Mouse (Mus musculus) neural tube, postnatal 0 days (tissue): ENCODE results near the gene Frs3. TPM values are rescaled to one million over a fixed set of nuclear protein-coding genes. Genes with fewer than 3 reads are reported as not detected.

Experiments used
- polyA plus RNA-seq: library from polyadenylated mRNA; unstranded; fragments of >200 nt; fragmentation: Nextera tagmentation; extraction: Ambion mirVana; gene quantifications from 2 replicates; pipeline ENCODE4 v1.2.1, GENCODE M21; 2015

Gene Frs3
- 68.5 and 73.2 TPM in 2 replicates for polyA plus RNA-seq

DNA sequence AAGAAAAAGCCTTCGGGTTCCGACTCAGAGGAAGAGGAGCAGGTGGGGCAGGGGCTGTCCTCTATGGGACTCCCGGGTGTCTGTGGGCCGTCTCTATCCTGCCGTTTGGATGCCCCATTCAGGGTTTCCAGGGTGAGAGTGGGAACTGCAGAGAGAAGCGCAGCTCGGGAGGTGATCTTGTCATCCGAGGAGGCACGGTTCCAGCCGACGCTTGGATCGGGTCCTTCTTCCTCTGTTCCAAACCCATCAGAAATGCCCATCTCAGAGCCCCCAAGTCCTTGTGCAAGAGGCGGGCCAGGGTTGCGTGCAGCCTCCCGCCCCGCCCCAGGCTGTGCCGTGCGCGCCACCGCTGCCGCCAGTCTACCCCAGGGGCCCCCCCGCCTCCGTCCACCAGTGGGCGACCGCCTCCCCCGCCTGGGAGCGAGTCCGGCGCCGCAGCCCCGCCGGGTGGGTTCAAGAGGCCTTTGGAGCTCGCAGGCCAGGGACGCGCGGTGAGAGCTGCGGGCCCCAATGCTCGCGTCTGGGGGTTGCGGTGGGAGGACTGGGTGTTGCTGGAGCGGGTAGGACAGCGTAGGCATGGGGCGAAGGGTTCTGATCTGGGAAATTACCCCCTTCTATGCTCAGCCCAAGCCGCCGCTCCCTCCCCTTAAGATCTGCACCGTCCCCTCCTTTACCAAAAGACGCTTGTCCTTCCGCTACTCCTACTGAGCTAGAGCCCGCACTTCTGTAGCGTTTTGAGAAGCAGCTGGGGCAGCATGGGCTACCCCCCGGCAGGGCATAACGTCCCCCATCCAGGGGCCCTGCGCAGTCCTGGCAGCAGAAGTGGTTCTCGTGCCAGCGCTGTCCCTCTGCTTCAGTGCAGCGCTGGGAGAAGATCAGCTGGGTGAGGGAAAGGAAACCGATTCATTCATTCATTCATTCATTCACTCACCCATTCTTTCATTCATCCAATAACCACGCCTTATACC, at the start of gene Frs3:
Gene Frs3 (plus strand): TSS at position 423 of the 968 bp plus-strand sequence.

DNA sequence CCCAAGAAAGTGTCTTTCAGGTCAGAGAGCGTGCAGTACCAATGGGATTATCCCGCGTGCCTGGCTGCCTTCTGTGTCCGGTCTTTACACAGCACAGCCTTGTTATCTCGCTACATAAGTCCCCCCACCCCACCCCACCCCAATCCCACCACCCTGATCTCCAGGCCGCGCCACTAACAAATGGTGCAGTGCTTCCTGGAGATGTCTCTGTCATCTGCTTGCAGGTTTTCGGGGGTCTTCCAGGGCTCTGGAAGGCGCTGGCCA, 554 bp upstream of the Frs3 start, which contains the start of gene Tomm6:
Gene Tomm6 (minus strand): TSS at position 43 of the 264 bp plus-strand sequence.

DNA sequence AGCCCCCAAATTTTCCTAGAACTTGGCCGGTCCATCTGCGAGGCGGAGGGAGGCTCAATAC, 5.4 kb downstream of the Frs3 start, which contains the start of gene Gm21981:
Gene Gm21981 (minus strand): TSS at position 14 of the 61 bp plus-strand sequence.

DNA sequence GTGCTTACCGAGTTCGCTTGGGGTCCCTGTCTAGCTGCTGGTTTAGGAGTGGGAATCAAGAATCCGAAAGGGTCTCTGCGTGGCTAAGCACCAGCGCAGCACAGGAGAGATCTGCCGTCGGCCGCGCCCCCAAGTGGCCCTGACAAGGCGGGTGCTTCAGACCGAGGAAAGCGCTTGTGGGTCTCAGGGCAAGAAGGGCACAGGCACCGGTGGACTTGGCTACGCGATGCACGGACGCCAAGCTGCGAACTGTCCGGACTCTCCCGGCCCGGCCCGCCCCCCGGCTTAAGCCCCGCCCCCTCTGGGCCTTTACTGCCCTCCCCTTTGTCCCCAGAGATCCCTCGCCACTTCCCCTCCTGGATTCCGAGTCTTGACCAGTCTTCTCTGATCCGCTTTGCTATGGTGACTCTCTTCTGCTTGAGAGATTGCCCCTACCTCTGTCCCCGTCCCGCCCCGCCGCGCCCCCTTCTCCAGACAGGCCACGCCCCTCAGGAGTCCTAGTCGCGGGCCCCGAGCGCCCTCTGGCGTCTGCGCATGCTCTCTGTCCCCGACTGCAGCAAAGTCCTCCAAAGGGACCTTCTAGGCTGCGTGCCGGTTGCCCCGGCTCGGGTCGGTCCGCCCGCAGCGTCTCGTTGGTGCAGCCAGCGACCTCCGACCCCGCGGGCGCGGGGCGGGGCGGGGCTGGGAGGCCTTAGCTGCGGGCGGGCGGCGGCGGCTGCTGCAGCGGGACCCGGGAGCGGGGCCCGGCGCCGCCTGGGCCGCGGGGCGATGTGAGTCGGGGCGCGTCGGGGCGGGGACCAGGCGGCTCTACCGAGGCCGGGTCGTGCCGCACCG, 5.9 kb downstream of the Frs3 start, which contains the start of gene Prickle4:
Gene Prickle4 (minus strand): TSS at position 234 of the 834 bp plus-strand sequence.

DNA sequence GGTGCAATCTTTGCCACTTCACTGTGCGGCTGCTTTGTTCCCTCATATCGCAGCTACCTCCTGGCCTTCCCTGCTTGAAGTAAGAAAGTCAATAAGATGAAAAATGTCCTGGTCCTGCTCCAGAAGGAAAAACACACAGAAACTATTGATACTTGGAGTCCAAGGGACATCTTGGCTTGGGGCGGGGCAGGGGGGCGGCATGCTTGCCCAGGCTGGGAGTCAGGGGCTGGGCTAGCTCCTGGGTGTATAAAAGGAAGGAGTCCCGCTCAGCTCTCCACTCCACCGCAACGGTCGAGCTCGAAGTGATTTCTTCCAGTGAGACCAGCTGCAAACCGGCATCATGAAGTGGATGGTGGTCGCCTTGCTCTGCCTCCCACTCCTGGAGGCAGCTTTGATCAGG, 37.7 kb downstream of the Frs3 start, which contains the start of gene Pgc:
Gene Pgc (plus strand): TSS at position 277 of the 400 bp plus-strand sequence.

DNA sequence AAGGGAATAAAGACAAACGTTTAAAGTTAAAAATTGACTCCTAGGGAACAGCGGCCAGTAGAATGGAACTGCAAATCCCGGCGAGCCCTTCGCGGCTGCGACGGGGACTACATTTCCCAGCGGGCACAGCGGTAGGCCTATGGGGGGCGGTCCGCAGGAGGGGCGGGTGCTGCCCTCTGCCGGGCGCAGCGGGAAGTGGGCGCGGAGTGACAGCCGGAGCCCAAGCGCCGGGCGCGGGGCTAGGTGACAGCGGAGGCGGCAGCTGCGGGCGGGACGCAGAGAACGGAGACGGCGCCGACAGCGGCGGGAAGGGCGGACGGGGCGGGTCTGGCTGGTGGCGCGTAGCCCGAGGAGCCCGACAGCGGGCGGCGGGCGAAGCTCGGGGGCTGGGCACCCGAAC, 48.0 kb downstream of the Frs3 start, which contains the start of gene Tfeb:
Gene Tfeb (plus strand): TSS at position 175 of the 400 bp plus-strand sequence.

Other genes starting within 250 kb of the Frs3 start
- gene Taf8, start 186.7 kb upstream of the Frs3 start, polyA plus RNA-seq: 14.1 and 15.8 TPM in 2 replicates
- 90.0 and 95.2 TPM in 2 replicates for gene Ccnd3, start 184.0 kb upstream of the Frs3 start, polyA plus RNA-seq
- gene Bysl, start 77.5 kb upstream of the Frs3 start, polyA plus RNA-seq: 26.5 and 28.5 TPM in 2 replicates
- gene Med20, start 77.4 kb upstream of the Frs3 start, polyA plus RNA-seq: 26.2 and 28.7 TPM in 2 replicates
- 2.8 and 3.3 TPM in 2 replicates for gene Gm20517, start 77.4 kb upstream of the Frs3 start, polyA plus RNA-seq
- 6.2 and 6.9 TPM in 2 replicates for gene Usp49, start 58.3 kb upstream of the Frs3 start, polyA plus RNA-seq
- gene Tomm6, start 644 bp upstream of the Frs3 start, polyA plus RNA-seq: 344 and 393 TPM in 2 replicates
- gene Gm21981, start 5.4 kb downstream of the Frs3 start, polyA plus RNA-seq: 1.2 and 1.5 TPM in 2 replicates
- 1.4 and 2.4 TPM in 2 replicates for gene Prickle4, start 5.7 kb downstream of the Frs3 start, polyA plus RNA-seq
- 0.33 and 0.36 TPM in 2 replicates for gene Pgc, start 37.8 kb downstream of the Frs3 start, polyA plus RNA-seq
- 7.9 and 9.6 TPM in 2 replicates for gene Tfeb, start 48.0 kb downstream of the Frs3 start, polyA plus RNA-seq
- gene Mdfi, start 145.7 kb downstream of the Frs3 start, polyA plus RNA-seq: 1.6 and 1.8 TPM in 2 replicates
- 32.4 and 36.5 TPM in 2 replicates for gene Foxp4, start 235.6 kb downstream of the Frs3 start, polyA plus RNA-seq